Mouse (Mus musculus): ENCODE results near the gene Npdc1.
A peak's percentile ranks its signal among the peaks of the same experiment; 100 is the strongest.

Npdc1 gene

GRCm38 (mm10) chr2:25399051-25399450 lies at the start of gene Npdc1:
Npdc1 (plus strand) TSS chr2:25399351.
- DNase-seq: no peak

- DNase-seq: no peak
These were observed 49.7 kb upstream of the Npdc1 start for GRCm38 (mm10) chr2:25349499-25349898.

GRCm38 (mm10) chr2:25350701-25351100 lies 48.5 kb upstream of the Npdc1 start:
- DNase-seq: no peak

GRCm38 (mm10) chr2:25354211-25354610 lies 44.9 kb upstream of the Npdc1 start:
- no peak for DNase-seq

- DNase-seq: no peak
These were observed 43.6 kb upstream of the Npdc1 start for GRCm38 (mm10) chr2:25355419-25356066.

GRCm38 (mm10) chr2:25356208-25357079 lies 42.7 kb upstream of the Npdc1 start, which contains the start of gene Dpp7:
Dpp7 (minus strand) TSS chr2:25356359.
- peak; percentile 79 for DNase-seq

- no peak for DNase-seq
These were observed 39.3 kb upstream of the Npdc1 start for GRCm38 (mm10) chr2:25359848-25360247.

- no peak for DNase-seq
These were observed 35.5 kb upstream of the Npdc1 start for GRCm38 (mm10) chr2:25363478-25364178.

GRCm38 (mm10) chr2:25364313-25364712 lies 34.8 kb upstream of the Npdc1 start:
- DNase-seq: no peak

GRCm38 (mm10) chr2:25364761-25365090 lies 34.4 kb upstream of the Npdc1 start:
- DNase-seq: no peak

GRCm38 (mm10) chr2:25365091-25365761 lies 33.9 kb upstream of the Npdc1 start, which contains the start of gene Uap1l1:
Uap1l1 (minus strand) TSS chr2:25365682.
- DNase-seq: peak; percentile 69

GRCm38 (mm10) chr2:25369996-25370395 lies 29.2 kb upstream of the Npdc1 start:
- no peak for DNase-seq

GRCm38 (mm10) chr2:25371764-25372643 lies 27.1 kb upstream of the Npdc1 start, which contains the start of gene Sapcd2:
Sapcd2 (plus strand) TSS chr2:25372321.
- DNase-seq: peak; percentile 81

GRCm38 (mm10) chr2:25372644-25373391 lies 26.3 kb upstream of the Npdc1 start:
- no peak for DNase-seq

- DNase-seq: no peak
These were observed 25.7 kb upstream of the Npdc1 start for GRCm38 (mm10) chr2:25373431-25373830.

GRCm38 (mm10) chr2:25376589-25376988 lies 22.6 kb upstream of the Npdc1 start:
- DNase-seq: peak; percentile 61

- no peak for DNase-seq
These were observed 14.7 kb upstream of the Npdc1 start for GRCm38 (mm10) chr2:25384492-25384891.

GRCm38 (mm10) chr2:25391266-25391665 lies 7.9 kb upstream of the Npdc1 start:
- no peak for DNase-seq

- DNase-seq: no peak
These were observed 4.6 kb upstream of the Npdc1 start for GRCm38 (mm10) chr2:25394281-25395221.

Measured in thymus, postnatal 4 days (tissue).